Mouse (Mus musculus) right cerebral cortex, postnatal 36 days (tissue): ENCODE results near the gene Prdm16.

Experiments
- DNase-seq, 2 experiments: peaks; one replicate each; pipeline ENCODE4 v3.0.0; 2022; ENCODE audit warnings: low spot score in 2 of 2, mixed read lengths in 1 of 2

Prdm16 gene

DNA sequence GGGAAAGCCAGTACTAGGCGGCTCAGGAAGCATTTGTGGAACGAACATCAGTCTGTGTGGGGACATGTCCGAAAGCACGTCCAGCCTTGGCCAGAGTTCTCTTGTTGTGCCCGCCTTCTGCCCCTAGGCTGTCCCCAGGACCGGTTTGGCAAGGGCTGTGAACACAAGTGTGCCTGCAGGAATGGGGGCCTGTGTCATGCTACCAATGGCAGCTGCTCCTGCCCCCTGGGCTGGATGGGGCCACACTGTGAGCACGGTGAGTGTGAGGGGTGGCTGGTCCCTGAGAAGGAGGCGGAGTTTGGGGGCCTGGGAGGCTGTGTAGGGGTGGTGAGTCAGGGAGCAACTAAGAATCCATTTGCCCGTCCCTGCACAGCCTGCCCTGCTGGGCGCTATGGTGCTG is 367.2 kb downstream of the Prdm16 start:
- DNase-seq = no peak

- no peak for DNase-seq
Measured at GRCm38 (mm10) chr4:154267511-154267910, 369.2 kb downstream of the Prdm16 start.
